ENCODE assay signal across 30 mouse cellular contexts in the genomic region with DNA sequence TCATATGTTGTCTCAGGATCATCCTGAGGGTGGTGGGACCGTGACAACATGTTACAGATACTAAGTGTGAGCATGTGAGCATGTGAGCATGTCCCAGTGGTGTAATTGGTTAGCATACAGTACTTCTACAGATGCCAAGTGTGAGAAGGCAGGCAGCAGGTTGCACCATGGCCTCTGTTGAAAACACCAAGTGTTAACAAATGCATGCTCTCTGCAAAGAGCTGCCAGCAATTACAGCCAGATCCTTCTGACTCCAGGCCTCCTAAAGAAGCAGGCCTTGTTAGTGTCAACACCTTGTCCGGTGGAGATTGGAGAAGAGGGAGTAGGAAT. TPM values are rescaled to one million over a fixed set of nuclear protein-coding genes. Genes with fewer than 3 reads are reported as not detected.
DNase-seq lines count a peak whose midpoint lies in the region; ATAC-seq and TF ChIP-seq lines count a peak whose summit lies in the region.
"Had no signal": no experiment of that assay in that cellular context is flagged by ENCODE, and none has a peak within 500 bp of the region (broad histone marks: within the 10 kb centered on the region; RNA-seq: fewer than 3 reads in every experiment).

No protein-coding gene starts in this region.

- H3K36me3 ChIP-seq in heart, embryonic 13.5 days = no peaks in the 10 kb centered on the region
- H3K36me3 ChIP-seq in liver, embryonic 15.5 days (replicated peaks) = no peaks in the 10 kb centered on the region
- no peaks in the 10 kb centered on the region for H3K36me3 ChIP-seq in lung, postnatal 0 days (ENCODE audit: insufficient read depth, low read length)
- H3K36me3 ChIP-seq: forebrain, embryonic 10.5 days; heart, embryonic 12.5 days; limb, embryonic 12.5 days; midbrain, embryonic 10.5 days; stomach, embryonic 15.5 days had no signal

- peak; percentile 30 for DNase-seq in adrenal gland, postnatal 10 days
- no peak for DNase-seq in adrenal gland, adult (ENCODE audit: inconsistent age in 2 of 2, low spot score in 1 of 2)
- DNase-seq in heart, postnatal 36 days = no peak
- DNase-seq in lung, postnatal 0 days (ENCODE audit: low spot score) = no peak
- no peak for DNase-seq in left cerebral cortex, postnatal 4 days
- DNase-seq: adrenal gland, adult 2 months; cerebellum, adult 8-10 months; cerebellum, postnatal 36 days; gastrocnemius, postnatal 36 days; heart, postnatal 4 days; kidney, adult 8-10 months; kidney, postnatal 25 days; lung, embryonic 14.5 days; lung, postnatal 4 days; thymus, adult 18-20 months; thymus, postnatal 36 days had no signal

- 40% methylated on average over 2 of the region's 2 CpGs for WGBS in heart, embryonic 13.5 days
- WGBS in liver, embryonic 15.5 days (ENCODE audit: insufficient replicate concordance) = 69% methylated on average over 2 of the region's 2 CpGs
- 67% methylated on average over 2 of the region's 2 CpGs for WGBS in lung, postnatal 0 days

- H3K4me2 ChIP-seq in heart, embryonic 13.5 days = no peak overlapping the region
- H3K4me2 ChIP-seq in liver, embryonic 15.5 days = no peak overlapping the region
- no peak overlapping the region for H3K4me2 ChIP-seq in lung, postnatal 0 days (replicated peaks; ENCODE audit: low read depth, low read length)
- H3K4me2 ChIP-seq: heart, embryonic 12.5 days; hindbrain, embryonic 14.5 days; limb, embryonic 12.5 days; lung, embryonic 14.5 days; stomach, embryonic 15.5 days had no signal

- H3K9me3 ChIP-seq in heart, embryonic 13.5 days = no peaks in the 10 kb centered on the region
- H3K9me3 ChIP-seq in liver, embryonic 15.5 days (replicated peaks) = no peaks in the 10 kb centered on the region
- H3K9me3 ChIP-seq in lung, postnatal 0 days (ENCODE audit: low read length) = no peaks in the 10 kb centered on the region
- H3K9me3 ChIP-seq: forebrain, embryonic 10.5 days; heart, embryonic 12.5 days; limb, embryonic 12.5 days; midbrain, embryonic 10.5 days; stomach, embryonic 15.5 days had no signal

- 0 out of 2 replicates have a peak, but pooled peaks have one; percentile 2 for ATAC-seq in heart, embryonic 13.5 days (ENCODE audit: extremely low read depth, insufficient number of reproducible peaks, low FRiP score, low TSS enrichment)
- ATAC-seq in erythroblast, adult 5-6 weeks (replicated peaks; ENCODE audit: low FRiP score, poor library complexity, severe bottlenecking) = peak; percentile 15
- ATAC-seq in liver, embryonic 15.5 days (ENCODE audit: insufficient read depth) = no peak
- no peak for ATAC-seq in lung, postnatal 0 days
- ATAC-seq: inflammation-experienced regulatory T-cells, adult 6 months; midbrain, embryonic 16.5 days had no signal

- peaks cover 27% of the 10 kb centered on the region for H3K4me1 ChIP-seq in heart, embryonic 13.5 days
- H3K4me1 ChIP-seq in liver, embryonic 15.5 days (replicated peaks) = peaks cover 82% of the 10 kb centered on the region
- no peaks in the 10 kb centered on the region for H3K4me1 ChIP-seq in lung, postnatal 0 days (ENCODE audit: insufficient read depth, low read depth, low read length)
- H3K4me1 ChIP-seq: limb, embryonic 12.5 days had no signal

- no peak overlapping the region for H3K27ac ChIP-seq in heart, embryonic 13.5 days (replicated peaks)
- peak overlapping the region; percentile 89 for H3K27ac ChIP-seq in liver, embryonic 15.5 days (replicated peaks)
- no peak overlapping the region for H3K27ac ChIP-seq in lung, postnatal 0 days (ENCODE audit: low read length)
- H3K27ac ChIP-seq: hindbrain, embryonic 14.5 days; layer of hippocampus, adult 2 months; limb, embryonic 12.5 days; stomach, embryonic 15.5 days had no signal

- intact Hi-C loops in heart, postnatal 36 days (cut with DNase I) = loop anchor here (5.0 kb wide), 1 partner anchor 33 kb away; no protein-coding TSS in a partner anchor
- intact Hi-C loops in left cerebral cortex, postnatal 4 days (cut with DNase I) = no loop called here

- no peak overlapping the region for H3K4me3 ChIP-seq in heart, embryonic 13.5 days
- no peak overlapping the region for H3K4me3 ChIP-seq in liver, embryonic 15.5 days (replicated peaks)
- H3K4me3 ChIP-seq in lung, postnatal 0 days (ENCODE audit: low read depth, low read length) = no peak overlapping the region
- H3K4me3 ChIP-seq: forebrain, embryonic 10.5 days; heart, embryonic 12.5 days; layer of hippocampus, adult 2 months; limb, embryonic 12.5 days; midbrain, embryonic 10.5 days; myocyte; stomach, embryonic 15.5 days had no signal

- peaks cover 9% of the 10 kb centered on the region; the same call in 1 of the 2 replicates for H3K27me3 ChIP-seq in heart, embryonic 13.5 days (replicated peaks)
- H3K27me3 ChIP-seq in liver, embryonic 15.5 days = no peaks in the 10 kb centered on the region
- no peaks in the 10 kb centered on the region for H3K27me3 ChIP-seq in lung, postnatal 0 days (replicated peaks; ENCODE audit: insufficient read depth, low read length)
- H3K27me3 ChIP-seq: limb, embryonic 12.5 days; stomach, embryonic 15.5 days had no signal

- no peak overlapping the region for H3K9ac ChIP-seq in heart, embryonic 13.5 days
- peak overlapping the region; percentile 6; the same call in 1 of the 2 replicates for H3K9ac ChIP-seq in liver, embryonic 15.5 days
- no peak overlapping the region for H3K9ac ChIP-seq in lung, postnatal 0 days (replicated peaks; ENCODE audit: low read depth)
- H3K9ac ChIP-seq: heart, embryonic 12.5 days; hindbrain, embryonic 14.5 days; limb, embryonic 12.5 days; lung, embryonic 14.5 days; stomach, embryonic 15.5 days had no signal

- no peak for TF ChIP-seq EP300 in lung, postnatal 0 days (IDR thresholded peaks at IDR 0.05)

- TF ChIP-seq CTCF in lung, postnatal 0 days (IDR thresholded peaks at IDR 0.05) = no peak

RNA-seq across cellular contexts. Expression of gene Lipc, which starts 36.7 kb away (rescaled TPM):
- total RNA-seq in adrenal gland, postnatal 10 days (2021) = 10 to 100 TPM; 26.4 to 55.7 TPM
- 0.21 and 0.93 TPM in 2 replicates for polyA plus RNA-seq in heart, embryonic 13.5 days (2015; fragmentation: Nextera tagmentation; extraction: Ambion mirVana)
- not detected for total RNA-seq in heart, postnatal 36 days (2021)
- not detected in 2 replicates for total RNA-seq in erythroblast, adult 5-6 weeks (2015; ENCODE audit: low replicate concordance)
- 0.28 TPM in 1 of 2 replicates, not detected in the other for total RNA-seq in erythroblast, adult 5-6 weeks (2017; ENCODE audit: low replicate concordance)
- 39.5 and 43.3 TPM in 2 replicates for polyA plus RNA-seq in liver, embryonic 15.5 days (2015; fragmentation: Nextera tagmentation; extraction: Ambion mirVana)
- 0.21 and 0.31 TPM in 2 replicates for polyA plus RNA-seq in lung, postnatal 0 days (2015; fragmentation: Nextera tagmentation; extraction: Ambion mirVana)
- total RNA-seq in left cerebral cortex, postnatal 4 days (2021) = not detected
- total RNA-seq: gastrocnemius, adult 18-20 months; gastrocnemius, postnatal 36 days had no signal
- polyA plus RNA-seq: forebrain, embryonic 10.5 days; inflammation-experienced regulatory T-cells, adult 6 months; limb, embryonic 12.5 days; midbrain, embryonic 10.5 days had no signal

Comparison
In these comparisons a context has a peak if more than half of its experiments do, and no peak if none do; other contexts are left out.
1. ATAC-seq: peak in heart, embryonic 13.5 days (single experiment) and erythroblast, adult 5-6 weeks (single experiment); none in liver, embryonic 15.5 days (single experiment) and lung, postnatal 0 days (single experiment).
2. RNA of gene Lipc, which starts 36.7 kb away (total RNA-seq): 26.4 to 55.7 TPM in adrenal gland, postnatal 10 days; not detected in left cerebral cortex, postnatal 4 days, not detected in heart, postnatal 36 days and 0.28 TPM in erythroblast, adult 5-6 weeks; every median in the first group is over 10 times any median in the second.